Mouse (Mus musculus): ENCODE data around the gene Clmn.

- no peak for TF ChIP-seq MAFK (IDR thresholded peaks at IDR 0.05; ENCODE audit: borderline replicate concordance, low read depth, low read length)
- no peak for TF ChIP-seq CTCF (IDR thresholded peaks at IDR 0.05 in 2 of 3, conservative IDR thresholded peaks at IDR 0.05 in 1 of 3; ENCODE audit: control insufficient read depth in 1 of 3, insufficient read depth in 1 of 3, low read depth in 2 of 3, low read length in 3 of 3, poor library complexity in 1 of 3, severe bottlenecking in 1 of 3)
- TF ChIP-seq NELFE (IDR thresholded peaks at IDR 0.05; ENCODE audit: low read depth, low read length): no peak
- no peak for TF ChIP-seq EP300 (IDR thresholded peaks at IDR 0.05; ENCODE audit: low read depth in 1 of 2, low read length in 2 of 2)
- no peak for TF ChIP-seq GATA1 (IDR thresholded peaks at IDR 0.05; ENCODE audit: low read depth, low read length)
- no peak for TF ChIP-seq POLR2A (IDR thresholded peaks at IDR 0.05; ENCODE audit: control insufficient read depth in 1 of 2, insufficient read depth in 1 of 2, low read depth in 1 of 2, low read length in 2 of 2, poor library complexity in 1 of 2)
- TF ChIP-seq RAD21 (IDR thresholded peaks at IDR 0.05; ENCODE audit: low read depth, low read length): no peak
Measured at GRCm38 (mm10) chr12:104735993-104736395, 128.9 kb downstream of the Clmn start.
